Mouse (Mus musculus): ENCODE results near the gene Loxl3. TPM values are rescaled to one million over a fixed set of nuclear protein-coding genes. Genes with fewer than 3 reads are reported as not detected.
A peak's percentile ranks its signal among the peaks of the same experiment; 100 is the strongest.

Gene Loxl3
- total RNA-seq, 1 experiment from 2014 or later, result 1.3 TPM

DNA sequence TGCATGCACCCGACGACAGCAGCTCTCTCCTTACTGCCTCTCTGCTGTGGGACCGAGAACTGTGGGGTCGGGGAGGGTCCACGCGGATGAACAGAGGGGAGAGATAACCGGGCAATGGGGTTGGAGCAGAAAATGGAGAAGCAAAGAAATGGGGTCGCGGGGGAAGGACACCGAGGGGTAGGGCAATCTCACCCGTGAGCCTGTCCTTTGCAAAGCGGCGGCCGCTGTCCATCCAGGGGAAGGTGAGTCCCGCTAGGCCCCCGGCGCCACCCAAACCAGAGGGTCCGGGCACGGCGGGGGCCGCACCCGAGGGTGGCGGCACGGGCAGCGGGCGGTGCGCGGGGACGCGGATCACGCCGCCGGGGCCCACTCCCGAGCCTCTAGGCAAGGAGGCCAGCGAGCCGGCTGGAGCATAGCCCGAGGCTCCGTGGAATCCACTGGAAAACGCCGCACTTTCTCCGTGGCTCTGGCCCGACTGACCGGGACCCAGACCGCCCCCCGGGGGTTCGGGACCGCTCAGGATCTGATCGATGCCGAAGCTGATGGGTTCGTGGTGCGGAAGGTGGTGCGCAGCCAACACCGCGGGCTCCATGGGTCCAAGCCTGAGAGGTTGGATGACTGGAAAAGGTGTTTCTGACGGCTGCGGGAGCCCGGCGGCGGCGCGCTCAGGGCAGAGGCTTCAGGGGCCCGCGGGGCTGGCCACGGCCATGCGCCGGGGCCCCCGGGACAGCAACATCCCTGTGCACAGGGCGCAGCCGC, 35.7 kb downstream of the Loxl3 start:
- no peak for ATAC-seq (replicated peaks in 1 of 2; ENCODE audit: insufficient read depth in 1 of 2, low FRiP score in 2 of 2, low TSS enrichment in 1 of 2, low read depth in 1 of 2, poor library complexity in 2 of 2, severe bottlenecking in 2 of 2)

DNA sequence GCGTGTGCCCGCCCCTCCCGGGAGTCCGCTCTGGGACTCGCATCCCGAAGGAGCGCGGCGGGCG, 36.1 kb downstream of the Loxl3 start, which contains the start of gene Tlx2:
Gene Tlx2 (minus strand): TSS at position 47 of the 64 bp plus-strand sequence.
- no peak for ATAC-seq (replicated peaks in 1 of 2; ENCODE audit: insufficient read depth in 1 of 2, low FRiP score in 2 of 2, low TSS enrichment in 1 of 2, low read depth in 1 of 2, poor library complexity in 2 of 2, severe bottlenecking in 2 of 2)

DNA sequence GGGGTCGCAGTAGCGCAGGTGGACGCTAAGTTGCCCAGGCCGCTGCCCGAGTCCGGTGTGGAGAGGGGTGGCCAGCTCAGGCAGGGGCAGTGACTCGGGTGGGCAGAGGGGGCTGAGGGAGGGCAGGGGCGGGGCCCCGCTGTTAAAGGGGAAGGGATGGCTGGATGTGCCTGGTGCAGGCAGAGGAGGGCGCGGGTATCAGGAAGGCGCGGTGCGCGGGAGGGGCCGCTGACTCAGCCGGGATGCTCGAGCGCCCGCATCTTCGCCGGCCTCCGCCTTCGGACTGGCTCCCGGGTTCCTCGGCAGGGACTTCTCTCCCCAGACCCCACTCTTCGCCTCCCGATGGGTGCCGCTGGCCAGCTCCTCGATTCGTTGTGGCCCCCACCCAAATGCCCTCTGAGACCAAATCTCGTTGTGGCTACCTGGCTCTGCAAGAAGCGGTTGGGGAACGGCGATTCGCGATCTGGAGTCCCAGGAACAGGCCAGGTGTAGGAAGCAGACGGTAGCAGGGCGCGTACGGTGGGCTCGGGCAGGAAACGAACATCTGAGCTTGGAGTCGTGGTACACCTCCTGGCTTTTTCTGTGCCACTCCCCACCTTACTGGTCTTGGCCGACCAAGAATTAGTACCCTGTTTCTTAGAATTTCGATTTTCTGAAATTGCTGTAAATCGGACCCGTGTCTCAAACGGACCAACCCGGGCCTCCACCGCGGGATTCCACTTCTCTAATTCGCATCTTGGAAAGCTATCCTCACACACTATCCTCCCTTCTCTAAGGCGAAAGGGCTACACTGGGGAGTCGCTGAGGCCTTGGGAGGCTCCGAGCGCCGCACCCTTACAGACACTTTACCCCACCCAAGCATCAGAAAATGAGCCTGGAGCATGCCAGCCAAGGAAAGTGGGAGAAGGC, 36.6 kb downstream of the Loxl3 start:
- no peak for ATAC-seq (replicated peaks in 1 of 2; ENCODE audit: insufficient read depth in 1 of 2, low FRiP score in 2 of 2, low TSS enrichment in 1 of 2, low read depth in 1 of 2, poor library complexity in 2 of 2, severe bottlenecking in 2 of 2)

DNA sequence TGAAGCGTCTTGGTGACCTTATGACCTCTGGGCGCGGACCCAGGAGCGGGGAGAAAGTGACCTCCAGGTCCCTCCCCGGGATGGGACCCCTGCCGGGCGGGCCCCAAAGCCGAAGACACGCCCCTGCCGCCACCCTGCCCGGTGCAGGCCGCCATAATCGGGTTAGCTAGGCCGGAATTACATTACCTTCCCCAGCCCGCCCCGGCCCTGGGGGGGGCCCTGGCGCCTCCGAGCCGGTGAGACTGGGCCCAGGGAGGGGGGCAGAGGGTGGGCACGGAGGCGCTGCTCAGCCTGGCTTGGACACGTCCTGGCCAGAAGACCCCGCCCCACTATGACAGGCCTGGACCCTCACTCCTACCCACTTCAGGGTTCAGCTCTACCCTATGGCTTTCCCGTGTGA, 37.2 kb downstream of the Loxl3 start:
- ATAC-seq (replicated peaks in 1 of 2; ENCODE audit: insufficient read depth in 1 of 2, low FRiP score in 2 of 2, low TSS enrichment in 1 of 2, low read depth in 1 of 2, poor library complexity in 2 of 2, severe bottlenecking in 2 of 2), result no peak

DNA sequence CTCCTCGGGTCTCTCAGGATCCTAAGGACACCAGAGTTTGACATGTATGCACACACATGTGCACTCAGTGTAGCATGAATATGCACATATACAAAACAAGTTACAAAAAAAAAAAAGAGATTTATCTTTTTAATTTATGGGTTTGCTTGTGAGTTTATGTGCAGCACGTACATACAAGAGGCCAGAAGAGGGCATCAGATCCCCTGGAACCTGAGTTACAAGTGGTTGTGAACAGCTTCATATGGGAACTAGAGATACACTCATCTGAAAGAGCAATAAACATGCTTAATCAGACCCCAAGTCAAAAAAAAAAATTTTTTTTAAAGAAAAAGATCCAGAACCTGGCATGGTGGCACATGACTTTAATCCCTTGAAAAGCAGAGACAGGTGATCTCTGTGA, 41.0 kb downstream of the Loxl3 start:
- ATAC-seq (replicated peaks in 1 of 2; ENCODE audit: insufficient read depth in 1 of 2, low FRiP score in 2 of 2, low TSS enrichment in 1 of 2, low read depth in 1 of 2, poor library complexity in 2 of 2, severe bottlenecking in 2 of 2), result no peak

DNA sequence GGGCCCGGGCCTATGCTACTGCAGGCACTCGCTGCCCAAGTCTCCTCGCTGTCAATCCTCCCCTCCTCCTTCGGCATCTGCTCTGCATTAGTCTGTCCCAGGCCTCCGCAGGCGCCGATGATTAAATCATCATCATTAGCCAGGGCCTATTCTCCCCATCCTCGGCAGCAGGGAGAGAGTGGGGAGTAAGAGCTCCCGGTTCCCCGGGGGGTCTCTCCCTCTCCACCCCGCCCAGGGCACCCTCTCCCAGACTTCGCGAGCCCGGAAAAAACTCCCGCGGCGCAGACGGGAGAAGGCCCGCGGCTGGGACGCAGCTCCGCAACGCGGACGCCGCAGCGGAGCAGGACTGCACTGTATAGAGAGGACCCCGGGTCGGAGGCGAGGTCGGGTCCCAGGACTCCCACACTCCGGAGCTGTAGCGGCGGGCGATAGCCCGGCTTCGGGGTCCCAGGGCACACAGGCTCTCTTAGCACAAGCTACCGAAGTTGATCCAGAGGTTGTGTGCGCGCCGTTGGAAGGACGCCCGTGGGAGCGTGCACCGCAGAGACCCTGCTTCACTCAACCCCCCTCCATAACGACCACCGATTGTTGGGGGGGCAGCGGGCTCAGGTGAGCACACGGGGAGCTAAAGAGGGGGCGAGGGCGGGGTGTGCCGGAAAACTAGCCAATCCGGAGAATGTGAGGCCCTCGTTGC, 43.8 kb downstream of the Loxl3 start, which contains the start of gene Pcgf1:
Gene Pcgf1 (plus strand): TSS at position 240 of the 694 bp plus-strand sequence.
- ATAC-seq (replicated peaks in 1 of 2; ENCODE audit: insufficient read depth in 1 of 2, low FRiP score in 2 of 2, low TSS enrichment in 1 of 2, low read depth in 1 of 2, poor library complexity in 2 of 2, severe bottlenecking in 2 of 2), result peak; percentile 4 to 30; a peak in 3 of 4 replicates

DNA sequence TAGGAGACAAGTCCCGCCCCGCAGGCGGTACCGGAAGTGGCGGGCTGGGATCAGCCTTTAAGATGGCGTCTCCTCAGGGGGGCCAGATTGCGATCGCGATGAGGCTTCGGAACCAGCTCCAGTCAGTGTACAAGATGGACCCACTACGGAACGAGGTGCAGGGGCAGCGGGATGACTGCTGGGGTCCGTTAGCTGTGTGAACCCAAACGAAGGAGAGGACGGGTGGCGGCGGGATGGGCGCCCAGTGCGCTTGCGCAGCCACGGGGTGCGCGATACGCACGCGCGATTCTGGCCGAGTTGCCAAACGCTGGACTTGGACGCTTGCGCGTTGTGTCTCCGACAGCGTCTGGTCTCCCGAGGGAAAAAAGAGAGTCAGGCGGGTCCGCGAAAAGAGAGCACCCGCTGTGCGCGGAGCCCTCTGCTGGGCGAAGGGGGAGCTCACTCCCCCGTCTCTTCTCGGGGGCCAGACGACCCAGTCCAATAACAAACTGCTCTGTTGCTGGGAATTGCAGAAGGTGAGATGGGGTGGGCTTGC, 44.4 kb downstream of the Loxl3 start:
- peak; percentile 89 to 94 for ATAC-seq (replicated peaks in 1 of 2; ENCODE audit: insufficient read depth in 1 of 2, low FRiP score in 2 of 2, low TSS enrichment in 1 of 2, low read depth in 1 of 2, poor library complexity in 2 of 2, severe bottlenecking in 2 of 2)

DNA sequence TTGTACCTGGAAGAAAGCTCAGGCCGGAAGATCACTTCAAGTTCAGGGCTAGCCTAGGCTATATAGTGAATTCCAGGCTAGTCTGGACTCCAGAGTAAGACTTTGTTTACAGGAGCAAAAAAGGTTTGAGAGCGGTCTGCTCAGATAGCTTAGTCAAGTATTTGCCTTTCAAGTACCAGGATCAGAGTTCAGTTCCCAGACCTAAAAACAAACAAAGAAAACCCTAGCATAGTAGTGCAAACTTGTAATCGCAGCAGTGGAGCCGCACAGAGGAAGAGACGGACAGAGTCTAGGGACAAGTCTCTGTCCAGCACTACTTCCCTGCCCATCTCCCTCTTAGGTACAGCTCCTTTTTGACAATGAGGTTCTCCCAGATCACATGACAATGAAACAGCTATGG, 46.2 kb downstream of the Loxl3 start:
- no peak for ATAC-seq (replicated peaks in 1 of 2; ENCODE audit: insufficient read depth in 1 of 2, low FRiP score in 2 of 2, low TSS enrichment in 1 of 2, low read depth in 1 of 2, poor library complexity in 2 of 2, severe bottlenecking in 2 of 2)

DNA sequence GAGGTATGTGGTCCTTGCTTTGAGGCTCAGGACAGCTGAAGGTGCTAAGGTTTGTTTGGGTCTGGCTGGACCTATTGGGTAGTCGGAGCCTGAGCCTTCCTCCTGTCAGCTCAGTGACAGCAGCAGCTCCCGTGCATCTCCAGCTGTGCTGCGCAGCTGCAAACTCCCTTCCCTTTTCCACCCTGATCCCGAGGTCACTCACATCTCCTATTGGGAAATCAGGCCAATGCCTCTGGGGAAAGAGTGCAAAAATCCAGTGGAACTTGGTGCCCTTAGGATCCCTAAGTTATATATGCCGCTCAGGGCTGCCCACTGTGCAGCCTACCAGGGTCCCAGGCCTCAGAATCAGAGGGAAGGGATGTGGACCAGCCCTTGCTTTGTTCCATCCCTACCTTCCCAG, 49.5 kb downstream of the Loxl3 start:
- ATAC-seq (replicated peaks in 1 of 2; ENCODE audit: insufficient read depth in 1 of 2, low FRiP score in 2 of 2, low TSS enrichment in 1 of 2, low read depth in 1 of 2, poor library complexity in 2 of 2, severe bottlenecking in 2 of 2), result no peak

DNA sequence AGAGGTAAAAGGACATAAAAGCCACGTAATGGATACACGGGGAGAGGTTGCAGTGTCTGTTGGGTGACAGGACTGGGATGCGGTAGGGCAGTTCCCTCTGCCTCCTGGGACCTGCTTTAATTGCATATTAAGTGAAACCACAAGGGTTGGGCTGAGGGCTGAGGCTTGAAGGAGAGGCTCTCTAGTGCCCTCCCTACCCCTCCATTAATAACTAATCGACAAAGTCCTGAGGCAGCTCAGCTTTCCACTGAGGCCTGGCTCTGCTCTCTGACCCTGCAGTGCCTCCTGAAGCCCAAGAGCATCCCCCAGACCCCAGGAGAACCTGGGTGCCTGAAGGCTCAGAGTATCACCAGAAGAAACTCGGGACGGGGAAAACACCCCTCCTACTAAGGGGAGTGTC, 50.5 kb downstream of the Loxl3 start:
- ATAC-seq (replicated peaks in 1 of 2; ENCODE audit: insufficient read depth in 1 of 2, low FRiP score in 2 of 2, low TSS enrichment in 1 of 2, low read depth in 1 of 2, poor library complexity in 2 of 2, severe bottlenecking in 2 of 2), result no peak

DNA sequence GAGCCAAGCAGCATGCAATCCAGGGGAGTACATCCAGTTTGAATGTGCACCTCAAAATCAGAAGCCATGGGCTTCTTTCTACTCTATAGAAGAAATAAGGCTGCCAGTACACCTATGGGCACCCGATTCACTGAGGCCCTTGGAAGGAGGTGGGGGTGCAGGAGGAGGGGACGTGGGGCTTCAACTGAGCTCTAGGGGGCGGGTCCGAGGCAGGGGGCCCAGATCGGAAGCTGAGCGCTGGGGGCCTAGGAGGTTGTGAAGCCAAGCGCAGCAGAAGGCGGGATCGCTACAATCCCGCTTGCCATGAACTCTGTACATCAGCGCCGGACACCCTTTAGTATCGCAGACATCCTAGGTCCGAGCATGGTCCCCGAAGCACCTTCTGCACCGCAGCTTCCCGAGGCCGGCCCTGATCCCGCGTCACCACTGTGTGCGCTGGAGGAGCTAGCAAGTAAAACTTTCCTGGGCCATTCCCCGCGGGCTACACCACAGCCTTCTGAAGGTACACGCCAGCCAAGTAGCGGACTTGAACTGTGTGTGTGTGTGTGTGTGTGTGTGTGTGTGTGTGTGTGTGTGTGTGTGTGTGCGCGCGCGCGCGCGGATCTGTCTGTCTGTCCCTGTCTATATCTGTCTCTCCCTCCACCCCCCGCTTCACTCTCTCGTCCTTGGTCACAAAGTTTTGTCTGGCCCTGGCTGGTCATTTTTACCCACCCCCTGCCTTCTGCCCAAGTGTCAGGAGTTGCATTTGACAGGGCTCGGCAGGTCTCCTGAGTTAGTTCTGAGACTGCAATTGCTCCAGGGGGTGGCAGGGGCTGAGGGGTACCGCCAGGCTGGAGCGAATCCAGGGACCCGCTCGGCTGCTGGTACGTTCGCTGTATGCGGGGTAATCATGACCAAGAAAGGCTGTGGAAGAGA, 52.4 kb downstream of the Loxl3 start, which contains the start of gene Lbx2:
Gene Lbx2 (plus strand): TSS at position 247 of the 915 bp plus-strand sequence.
- ATAC-seq (replicated peaks in 1 of 2; ENCODE audit: insufficient read depth in 1 of 2, low FRiP score in 2 of 2, low TSS enrichment in 1 of 2, low read depth in 1 of 2, poor library complexity in 2 of 2, severe bottlenecking in 2 of 2), result peak; percentile 37 to 51; a peak in 3 of 4 replicates

DNA sequence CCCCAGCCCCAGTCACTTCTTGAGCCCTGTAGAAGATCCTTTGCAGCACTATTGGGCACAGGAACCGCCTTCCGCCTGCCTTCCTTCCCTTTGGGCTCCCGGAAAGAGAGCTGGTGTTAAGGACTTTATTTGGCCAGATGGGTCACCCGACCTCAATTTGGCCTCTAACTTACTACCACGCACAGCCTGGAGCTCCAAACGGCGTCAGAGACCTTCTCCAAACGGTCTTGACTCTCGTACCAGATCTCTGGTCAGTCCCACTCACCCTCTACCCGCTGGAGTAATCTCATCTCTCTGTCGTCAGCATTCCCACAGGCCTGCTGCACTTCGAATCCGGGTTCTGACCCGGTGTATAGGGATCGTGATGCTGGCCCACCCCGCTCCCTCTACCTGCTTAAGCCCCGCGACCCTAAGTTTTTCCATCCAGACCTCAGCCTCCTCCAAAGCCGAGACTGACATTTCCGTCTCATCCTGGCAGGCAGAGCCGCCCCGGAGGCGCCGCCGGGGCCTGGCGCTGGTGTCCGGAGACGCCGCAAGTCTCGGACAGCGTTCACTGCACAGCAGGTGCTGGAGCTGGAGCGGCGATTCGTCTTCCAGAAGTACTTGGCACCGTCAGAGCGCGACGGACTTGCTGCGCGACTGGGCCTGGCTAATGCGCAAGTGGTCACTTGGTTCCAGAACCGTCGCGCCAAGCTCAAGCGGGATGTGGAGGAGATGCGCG, 53.4 kb downstream of the Loxl3 start:
- ATAC-seq (replicated peaks in 1 of 2; ENCODE audit: insufficient read depth in 1 of 2, low FRiP score in 2 of 2, low TSS enrichment in 1 of 2, low read depth in 1 of 2, poor library complexity in 2 of 2, severe bottlenecking in 2 of 2), result no peak; a peak in 1 of 4 replicates

DNA sequence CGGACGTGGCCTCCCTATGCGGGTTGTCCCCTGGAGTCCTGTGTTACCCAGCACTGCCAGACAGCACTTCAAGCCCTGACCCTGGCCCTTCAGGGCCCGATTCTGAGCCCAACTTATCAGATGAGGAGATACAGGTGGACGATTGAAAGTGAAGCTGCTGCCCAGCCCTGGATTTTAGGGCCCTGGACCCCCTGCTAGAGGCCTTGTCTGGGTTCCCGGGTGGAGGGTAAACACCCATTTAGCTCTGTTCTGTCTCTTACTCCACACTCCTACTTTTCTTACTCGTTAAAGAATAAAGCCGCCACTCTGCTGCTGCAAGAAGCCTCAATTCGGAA, 53.9 kb downstream of the Loxl3 start:
- ATAC-seq (replicated peaks in 1 of 2; ENCODE audit: insufficient read depth in 1 of 2, low FRiP score in 2 of 2, low TSS enrichment in 1 of 2, low read depth in 1 of 2, poor library complexity in 2 of 2, severe bottlenecking in 2 of 2), result no peak

DNA sequence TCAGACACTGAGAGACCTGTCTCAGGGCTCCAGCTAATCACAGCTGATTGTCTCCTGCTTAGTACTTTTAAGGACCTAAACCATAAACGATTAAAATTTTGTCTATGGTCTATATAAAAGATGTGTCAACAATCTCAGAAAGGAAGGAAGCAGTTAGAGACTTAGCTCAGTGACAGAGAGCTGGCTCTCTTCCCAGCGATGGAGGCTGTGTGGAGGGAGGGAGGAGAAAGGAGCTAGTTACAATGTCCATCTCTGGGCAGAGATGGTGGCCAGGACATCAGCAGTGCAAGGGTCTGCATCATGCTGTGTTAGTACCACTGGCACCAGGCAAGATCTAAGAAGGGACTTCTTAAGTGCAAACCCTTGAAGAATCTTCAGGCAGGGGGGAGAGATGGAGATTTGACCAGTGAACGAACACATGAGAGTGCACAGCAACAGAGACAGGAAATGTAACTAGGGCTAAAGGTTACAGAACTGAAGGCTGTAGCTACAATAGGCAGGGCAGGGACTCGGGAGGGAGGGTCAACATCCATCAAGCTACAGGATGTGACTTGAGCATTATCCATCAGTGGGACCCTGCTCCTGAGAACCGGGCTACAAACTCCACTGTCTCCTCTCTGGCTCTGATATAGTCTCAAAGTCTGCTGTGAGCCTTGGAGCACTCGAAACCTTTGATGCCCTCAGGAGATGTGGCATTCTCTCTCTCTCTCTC, 58.6 kb downstream of the Loxl3 start:
- ATAC-seq (replicated peaks in 1 of 2; ENCODE audit: insufficient read depth in 1 of 2, low FRiP score in 2 of 2, low TSS enrichment in 1 of 2, low read depth in 1 of 2, poor library complexity in 2 of 2, severe bottlenecking in 2 of 2), result peak in 1 of 2 experiments; percentile 37; a peak in 1 of 4 replicates

DNA sequence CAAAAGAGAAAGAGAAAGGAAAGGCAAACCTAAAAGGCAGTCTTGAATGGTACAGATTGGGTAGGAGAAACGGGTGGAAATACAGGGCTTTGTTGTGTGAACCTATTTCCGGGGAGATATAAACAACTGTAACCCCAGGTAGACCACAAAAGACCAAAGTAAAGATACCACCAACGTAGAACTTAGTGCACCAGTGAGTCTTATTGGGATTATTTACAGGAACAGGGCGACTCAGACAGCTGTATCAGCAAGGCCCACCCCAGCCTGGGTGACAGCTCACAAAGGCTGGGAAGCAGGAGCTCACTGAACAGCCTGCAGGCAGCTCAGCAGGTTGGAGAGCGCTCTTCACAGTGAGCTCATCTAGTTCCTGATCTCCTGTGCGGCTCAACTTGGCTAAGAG, 62.0 kb downstream of the Loxl3 start:
- ATAC-seq (replicated peaks in 1 of 2; ENCODE audit: insufficient read depth in 1 of 2, low FRiP score in 2 of 2, low TSS enrichment in 1 of 2, low read depth in 1 of 2, poor library complexity in 2 of 2, severe bottlenecking in 2 of 2), result no peak

DNA sequence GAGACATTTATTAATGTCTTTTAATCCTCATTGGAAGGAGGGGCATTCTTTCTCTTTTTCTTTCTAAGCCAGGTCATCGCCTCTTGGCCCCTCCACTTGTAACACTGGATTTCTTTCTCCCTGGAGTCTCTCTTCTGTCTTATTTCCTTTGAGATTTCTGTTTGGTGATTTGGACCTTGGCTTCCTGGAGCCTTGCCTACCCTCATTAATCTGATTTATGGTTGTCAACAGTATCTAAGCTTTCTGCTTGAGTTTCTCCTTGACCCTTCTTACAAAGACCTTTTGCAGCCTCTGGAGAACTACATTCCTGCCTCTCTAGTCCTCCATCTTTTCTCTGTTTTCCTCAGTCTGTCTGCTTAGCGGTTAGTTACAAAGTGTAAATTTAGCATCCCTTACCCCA, 64.4 kb downstream of the Loxl3 start:
- ATAC-seq (replicated peaks in 1 of 2; ENCODE audit: insufficient read depth in 1 of 2, low FRiP score in 2 of 2, low TSS enrichment in 1 of 2, low read depth in 1 of 2, poor library complexity in 2 of 2, severe bottlenecking in 2 of 2), result no peak
